Mouse (Mus musculus): ENCODE results near the gene Abcb5. TPM values are rescaled to one million over a fixed set of nuclear protein-coding genes. Genes with fewer than 3 reads are reported as not detected.

The Abcb5 gene
- total and polyA plus RNA-seq, 3 experiments, result not detected

- Histone ChIP-seq H3K4me1 (ENCODE audit: control insufficient read depth, insufficient read depth, low read length) (no peaks in the 10 kb centered on the region), H3K27ac (no peak overlapping the region), H3K9ac (ENCODE audit: low read depth, low read length) (no peak overlapping the region), H3K4me3 (no peak overlapping the region), H3K27me3 (ENCODE audit: control insufficient read depth, insufficient read depth, low read length) (peaks cover 36% of the 10 kb centered on the region), H3K36me3 (ENCODE audit: control insufficient read depth, insufficient read depth, low read length) (no peaks in the 10 kb centered on the region), H3K79me2 (replicated peaks; ENCODE audit: control insufficient read depth, insufficient read depth, low read length) (no peaks in the 10 kb centered on the region)
- TF ChIP-seq EP300 (IDR thresholded peaks at IDR 0.05; ENCODE audit: insufficient read depth, low read depth, low read length) (no peak), POLR2A (IDR thresholded peaks at IDR 0.05; ENCODE audit: insufficient read depth, low read depth, low read length) (no peak), CTCF (IDR thresholded peaks at IDR 0.05) (no peak)
- no peak for DNase-seq
- intact Hi-C loops (cut with DNase I), result loop anchor here (10.0 kb wide), 2 partner anchors 263 to 543 kb away; partner anchors contain the start of gene Sp4
- 3% methylated on average over 17 of the region's 17 CpGs for WGBS
Observed at GRCm38 (mm10) chr12:118847381-118847780, 118.8 kb downstream of the Abcb5 start.

- Histone ChIP-seq H3K27me3 (ENCODE audit: control insufficient read depth, insufficient read depth, low read length) (peaks cover 36% of the 10 kb centered on the region), H3K4me1 (ENCODE audit: control insufficient read depth, insufficient read depth, low read length) (no peaks in the 10 kb centered on the region), H3K27ac (no peak overlapping the region), H3K79me2 (replicated peaks; ENCODE audit: control insufficient read depth, insufficient read depth, low read length) (no peaks in the 10 kb centered on the region), H3K9ac (ENCODE audit: low read depth, low read length) (no peak overlapping the region), H3K36me3 (ENCODE audit: control insufficient read depth, insufficient read depth, low read length) (no peaks in the 10 kb centered on the region), H3K4me3 (peak overlapping the region; percentile 35)
- DNase-seq, result peak; percentile 19 to 30
- intact Hi-C loops (cut with DNase I), result loop anchor here (10.0 kb wide), 2 partner anchors 262 to 542 kb away; partner anchors contain the start of gene Sp4
- TF ChIP-seq EP300 (IDR thresholded peaks at IDR 0.05; ENCODE audit: insufficient read depth, low read depth, low read length) (no peak), POLR2A (IDR thresholded peaks at IDR 0.05; ENCODE audit: insufficient read depth, low read depth, low read length) (no peak), CTCF (IDR thresholded peaks at IDR 0.05) (no peak)
- 2% methylated on average over 59 of the region's 59 CpGs for WGBS
Observed at GRCm38 (mm10) chr12:118846649-118847321, 119.4 kb downstream of the Abcb5 start.

- no peaks in the 10 kb centered on the region for H3K79me2 ChIP-seq (replicated peaks; ENCODE audit: control insufficient read depth, insufficient read depth, low read length)
- H3K9ac ChIP-seq (ENCODE audit: low read depth, low read length), result no peak within 1 kb of the TSS
- H3K4me1 ChIP-seq (ENCODE audit: control insufficient read depth, insufficient read depth, low read length), result no peaks in the 10 kb centered on the region
- H3K27me3 ChIP-seq (ENCODE audit: control insufficient read depth, insufficient read depth, low read length), result peaks cover 36% of the 10 kb centered on the region
- peak within 1 kb of the TSS; percentile 35 for H3K4me3 ChIP-seq
- intact Hi-C loops (cut with DNase I), result loop anchor here (10.0 kb wide), 2 partner anchors 261 to 541 kb away; partner anchors contain the start of gene Sp4
- no peak for DNase-seq
- no peaks in the 10 kb centered on the region for H3K36me3 ChIP-seq (ENCODE audit: control insufficient read depth, insufficient read depth, low read length)
- TF ChIP-seq CTCF (IDR thresholded peaks at IDR 0.05), result no peak
- TF ChIP-seq POLR2A (IDR thresholded peaks at IDR 0.05; ENCODE audit: insufficient read depth, low read depth, low read length), result no peak
- no peak for TF ChIP-seq EP300 (IDR thresholded peaks at IDR 0.05; ENCODE audit: insufficient read depth, low read depth, low read length)
- no peak within 1 kb of the TSS for H3K27ac ChIP-seq
- 6% methylated on average over 6 of the region's 6 CpGs for WGBS
Observed at GRCm38 (mm10) chr12:118846221-118846620, 120.0 kb downstream of the Abcb5 start, which contains the start of gene Sp8. Gene Sp8 (plus strand): TSS chr12:118846329.

- Histone ChIP-seq H3K79me2 (replicated peaks; ENCODE audit: control insufficient read depth, insufficient read depth, low read length) (no peaks in the 10 kb centered on the region), H3K9ac (ENCODE audit: low read depth, low read length) (no peak overlapping the region), H3K27ac (no peak overlapping the region), H3K4me3 (no peak overlapping the region), H3K4me1 (ENCODE audit: control insufficient read depth, insufficient read depth, low read length) (no peaks in the 10 kb centered on the region), H3K36me3 (ENCODE audit: control insufficient read depth, insufficient read depth, low read length) (no peaks in the 10 kb centered on the region), H3K27me3 (ENCODE audit: control insufficient read depth, insufficient read depth, low read length) (peaks cover 37% of the 10 kb centered on the region)
- WGBS, result 9% methylated on average over 3 of the region's 3 CpGs
- no peak for TF ChIP-seq POLR2A (IDR thresholded peaks at IDR 0.05; ENCODE audit: insufficient read depth, low read depth, low read length)
- no peak for TF ChIP-seq CTCF (IDR thresholded peaks at IDR 0.05)
- no peak for TF ChIP-seq EP300 (IDR thresholded peaks at IDR 0.05; ENCODE audit: insufficient read depth, low read depth, low read length)
- intact Hi-C loops (cut with DNase I), result loop anchor here (10.0 kb wide), 2 partner anchors 261 to 541 kb away; partner anchors contain the start of gene Sp4
- DNase-seq, result no peak
Observed at GRCm38 (mm10) chr12:118845351-118845750, 120.9 kb downstream of the Abcb5 start.

GRCm38 (mm10) chr12:118844841-118845240, 121.4 kb downstream of the Abcb5 start:
- Histone ChIP-seq H3K36me3 (ENCODE audit: control insufficient read depth, insufficient read depth, low read length) (no peaks in the 10 kb centered on the region), H3K27me3 (ENCODE audit: control insufficient read depth, insufficient read depth, low read length) (peaks cover 36% of the 10 kb centered on the region), H3K9ac (ENCODE audit: low read depth, low read length) (no peak overlapping the region), H3K27ac (no peak overlapping the region), H3K4me1 (ENCODE audit: control insufficient read depth, insufficient read depth, low read length) (no peaks in the 10 kb centered on the region), H3K4me3 (no peak overlapping the region), H3K79me2 (replicated peaks; ENCODE audit: control insufficient read depth, insufficient read depth, low read length) (no peaks in the 10 kb centered on the region)
- whole genome bisulfite sequencing, result 11% methylated on average over 3 of the region's 3 CpGs
- intact Hi-C loops (cut with DNase I), result loop anchor here (10.0 kb wide), 2 partner anchors 260 to 540 kb away; partner anchors contain the start of gene Sp4
- no peak for TF ChIP-seq EP300 (IDR thresholded peaks at IDR 0.05; ENCODE audit: insufficient read depth, low read depth, low read length)
- TF ChIP-seq CTCF (IDR thresholded peaks at IDR 0.05), result no peak
- TF ChIP-seq POLR2A (IDR thresholded peaks at IDR 0.05; ENCODE audit: insufficient read depth, low read depth, low read length), result no peak
- DNase-seq, result no peak

- Histone ChIP-seq H3K4me1 (ENCODE audit: control insufficient read depth, insufficient read depth, low read length) (no peaks in the 10 kb centered on the region), H3K4me3 (no peak overlapping the region), H3K79me2 (replicated peaks; ENCODE audit: control insufficient read depth, insufficient read depth, low read length) (no peaks in the 10 kb centered on the region), H3K27me3 (ENCODE audit: control insufficient read depth, insufficient read depth, low read length) (peaks cover 29% of the 10 kb centered on the region), H3K27ac (no peak overlapping the region), H3K36me3 (ENCODE audit: control insufficient read depth, insufficient read depth, low read length) (no peaks in the 10 kb centered on the region), H3K9ac (ENCODE audit: low read depth, low read length) (no peak overlapping the region)
- DNase-seq, result no peak
- no peak for TF ChIP-seq POLR2A (IDR thresholded peaks at IDR 0.05; ENCODE audit: insufficient read depth, low read depth, low read length)
- no peak for TF ChIP-seq CTCF (IDR thresholded peaks at IDR 0.05)
- TF ChIP-seq EP300 (IDR thresholded peaks at IDR 0.05; ENCODE audit: insufficient read depth, low read depth, low read length), result no peak
- intact Hi-C loops (cut with DNase I), result loop anchor here (10.0 kb wide), 2 partner anchors 259 to 539 kb away; partner anchors contain the start of gene Sp4
Observed at GRCm38 (mm10) chr12:118844111-118844510, 122.1 kb downstream of the Abcb5 start.
